Mouse (Mus musculus) lung, postnatal 0 days (tissue): ENCODE results near the gene Heatr5a.

Experiments used
- CTCF ChIP-seq: IDR thresholded peaks from 2 replicates; pipeline ENCODE4 v1.5.1; 2016; ENCODE audit warnings: antibody characterized with exemption, mild to moderate bottlenecking
- EP300 ChIP-seq: IDR thresholded peaks from 2 replicates; pipeline ENCODE4 v1.6.1; 2016; ENCODE audit warnings: antibody characterized with exemption, mild to moderate bottlenecking, control low read depth

DNA sequence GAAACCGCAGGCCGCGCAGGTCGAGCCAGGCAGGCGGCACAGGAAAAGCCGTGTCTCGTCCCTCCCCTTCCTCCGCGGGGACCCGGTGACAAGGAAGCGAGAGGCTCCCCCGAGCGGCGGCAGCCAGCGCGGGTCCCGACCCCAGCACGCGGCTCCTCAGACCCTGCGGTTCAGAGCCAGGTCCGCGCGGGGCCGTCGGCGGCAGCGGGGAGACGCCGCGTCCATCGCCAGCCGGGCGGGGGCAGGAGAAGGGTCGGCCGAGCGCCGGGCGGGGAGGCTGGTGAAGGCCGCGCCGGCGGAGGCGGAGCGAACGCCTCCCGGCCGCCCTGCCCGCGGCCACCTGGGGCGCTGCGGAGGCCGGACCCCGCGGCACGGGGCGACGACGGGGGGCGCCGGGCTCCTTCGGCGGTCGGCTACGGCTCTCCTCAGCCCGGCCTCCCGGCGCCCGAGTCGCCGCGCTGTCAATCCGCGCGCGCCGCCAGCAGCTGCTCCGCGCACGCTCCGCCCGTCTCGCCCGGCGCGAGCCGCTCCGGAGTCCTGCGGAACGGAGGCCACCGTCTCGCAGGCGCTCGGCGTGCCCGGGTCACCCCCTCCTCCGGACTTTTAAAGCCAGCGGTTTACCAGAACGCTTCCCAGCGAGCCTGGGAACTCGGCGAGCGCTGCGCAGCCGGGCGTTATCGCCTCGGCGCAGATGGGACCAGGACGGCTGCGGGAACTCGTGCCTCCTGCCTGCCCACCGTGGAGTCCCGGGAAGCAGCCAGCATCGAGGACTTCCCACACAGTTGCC, 141.6 kb downstream of the Heatr5a start, which contains the start of gene Hectd1:
- TF ChIP-seq EP300, result no peak
- peak; percentile 43; the same call in 1 of the 2 replicates for TF ChIP-seq CTCF
